Mouse (Mus musculus) adrenal gland, postnatal 36 days (tissue): Measurements from ENCODE around the gene Hcfc1. TPM values are rescaled to one million over a fixed set of nuclear protein-coding genes. Genes with fewer than 3 reads are reported as not detected.
A peak's percentile ranks its signal among the peaks of the same experiment; 100 is the strongest.

Source experiments
- DNase-seq, 2 experiments: peaks; one replicate each; pipeline ENCODE4 v3.0.0; 2021; ENCODE audit warnings: mixed read lengths in 1 of 2
- total RNA-seq, 2 experiments: library from RNA; stranded (reverse); gene quantifications; 2 replicates each; pipeline ENCODE4 v1.2.3; 2021

The Hcfc1 gene
- total RNA-seq, 2 experiments from 2014 or later, result 56.9 to 57.1 TPM

DNA sequence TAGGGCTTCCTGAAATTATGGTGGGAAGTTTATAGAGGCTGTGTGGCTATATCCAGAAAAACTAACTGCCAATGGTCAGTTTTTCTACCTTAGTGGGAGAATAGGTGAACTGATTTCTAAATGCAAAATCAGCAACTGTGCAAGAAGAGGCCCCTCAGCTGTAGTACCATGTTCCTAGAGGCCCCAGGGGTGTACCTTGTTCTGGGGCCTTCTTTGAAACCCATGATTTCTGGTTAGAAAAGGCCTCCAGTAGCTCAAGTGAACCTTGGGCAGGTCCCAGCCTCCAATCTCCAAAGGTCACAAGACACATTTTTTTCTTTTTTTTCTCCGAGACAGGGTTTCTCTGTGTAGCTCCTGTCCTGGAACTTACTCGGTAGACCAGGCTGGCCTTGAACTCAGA, 23.9 kb downstream of the Hcfc1 start:
- DNase-seq, result no peak

DNA sequence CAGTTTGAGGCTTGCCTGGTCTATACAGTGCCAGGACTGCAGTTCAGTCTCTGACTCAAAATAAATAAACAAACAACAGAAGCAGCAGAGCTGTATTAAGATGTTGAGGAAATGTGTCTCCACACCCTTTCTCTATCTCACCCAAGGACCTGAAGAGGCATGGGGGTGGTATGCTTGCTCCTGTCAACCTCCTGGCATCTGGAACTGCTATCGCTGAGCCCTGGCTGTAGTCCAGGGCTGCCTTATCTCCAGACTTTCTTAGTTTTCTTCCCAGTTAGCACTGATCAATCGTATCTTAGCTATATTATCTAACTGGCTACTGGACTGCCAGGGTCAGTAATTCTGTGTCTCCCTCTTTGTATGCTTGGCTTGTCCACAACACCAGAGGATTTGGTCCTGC, 24.3 kb downstream of the Hcfc1 start:
- no peak for DNase-seq

DNA sequence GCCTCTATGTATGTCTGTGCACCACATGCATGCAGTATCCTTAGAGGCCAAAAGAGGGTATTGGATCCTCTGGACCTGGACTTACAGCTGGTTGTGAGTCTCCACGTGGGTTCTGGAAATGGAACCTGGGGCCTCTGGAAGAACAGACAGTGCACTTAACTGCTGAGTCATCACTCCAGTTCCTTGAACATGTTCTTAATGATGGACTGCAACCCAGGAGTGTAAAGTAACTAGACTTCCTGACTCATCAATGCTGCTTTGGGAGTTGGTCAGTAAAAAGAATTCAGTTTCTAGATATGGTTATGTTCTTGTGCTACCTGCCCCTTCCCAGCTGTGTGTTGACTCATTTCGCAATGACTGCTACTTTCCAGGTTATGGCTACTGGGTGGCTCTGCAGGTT, 34.3 kb downstream of the Hcfc1 start:
- no peak for DNase-seq

DNA sequence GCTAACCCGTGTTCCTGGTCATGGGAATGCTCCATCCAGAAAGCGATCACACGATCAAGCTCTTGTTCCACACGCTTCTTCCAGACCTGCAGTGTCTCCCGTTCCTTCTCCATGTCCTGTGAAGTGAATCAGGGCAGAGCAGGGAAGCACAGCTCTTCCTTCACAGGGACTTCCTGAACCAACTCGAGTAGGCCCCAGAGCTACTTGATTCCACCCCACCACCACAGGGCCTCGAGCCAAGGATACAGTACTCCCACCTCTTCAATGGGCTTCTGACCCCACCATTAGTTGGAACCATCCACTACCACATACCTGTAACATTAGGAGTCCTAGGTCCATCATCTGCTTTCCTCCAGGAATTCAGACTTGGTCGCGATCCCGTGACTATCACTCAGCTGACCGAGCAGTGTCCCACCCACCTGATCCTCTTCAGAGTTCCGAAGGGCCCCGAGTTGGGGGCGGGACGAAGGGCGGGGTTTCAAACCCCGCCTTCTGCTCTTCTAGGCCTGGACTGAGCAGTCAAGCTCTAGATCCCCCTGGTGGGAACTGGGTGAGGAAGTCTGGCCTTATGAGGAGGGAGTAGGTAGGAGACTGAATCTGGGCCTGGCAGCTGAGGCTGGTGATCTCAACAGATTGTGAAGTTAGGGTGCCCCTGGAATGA, 35.6 kb downstream of the Hcfc1 start, which contains the start of gene Renbp:
Renbp (minus strand) TSS at position 449 of the 661 bp plus-strand sequence.
- DNase-seq, result peak; percentile 67 to 79

DNA sequence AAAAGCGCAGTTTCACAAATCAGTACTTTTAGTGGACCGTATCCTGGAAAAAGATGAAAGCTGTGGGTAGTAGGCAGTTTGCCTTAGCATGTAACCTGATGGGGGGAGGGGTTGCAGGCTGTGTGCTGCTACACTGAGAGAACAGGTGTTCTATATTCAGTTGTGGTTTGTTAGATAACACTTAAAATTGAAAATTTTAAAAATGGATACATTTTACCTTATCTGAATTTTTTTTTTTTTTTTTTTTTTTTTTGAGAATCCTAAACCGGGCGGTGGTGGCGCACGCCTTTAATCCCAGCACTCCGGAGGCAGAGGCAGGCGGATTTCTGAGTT, 43.6 kb downstream of the Hcfc1 start:
- DNase-seq, result no peak

DNA sequence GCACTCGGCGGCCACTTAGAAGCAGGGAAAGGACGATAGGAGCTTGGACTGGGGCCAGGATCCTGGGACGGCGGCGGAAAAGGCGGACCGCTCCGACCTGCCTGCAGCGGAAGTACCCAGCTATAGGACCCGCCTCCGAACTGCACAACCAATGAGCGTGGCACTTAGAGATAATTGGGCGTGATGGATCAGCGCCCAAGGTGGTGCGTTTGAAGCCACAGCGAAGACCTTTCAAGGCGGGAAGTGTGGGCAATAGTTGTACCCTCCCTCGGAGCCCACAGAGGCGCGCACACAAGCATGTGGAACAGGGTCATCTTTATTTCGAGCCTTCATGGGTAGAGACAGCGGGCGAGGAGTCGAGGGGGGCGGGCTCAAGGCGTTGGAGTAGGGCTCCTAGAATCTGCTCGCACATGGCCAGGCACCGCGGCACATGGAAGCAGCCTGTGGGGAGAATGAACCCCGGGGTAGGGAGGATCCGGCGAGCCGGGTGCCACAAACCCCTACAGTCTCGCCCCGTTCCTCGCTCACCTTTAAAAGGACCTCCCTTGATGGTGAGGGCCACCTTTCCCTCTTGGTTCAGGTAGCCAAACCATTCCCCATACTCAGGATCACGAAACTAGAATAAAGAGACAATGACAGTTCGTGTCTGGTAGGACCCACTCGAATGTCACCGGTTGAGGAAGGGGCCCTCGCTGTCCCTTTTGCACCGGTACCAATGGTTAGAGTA, 44.2 kb downstream of the Hcfc1 start, which contains the start of the genes Arhgap4 and Naa10:
Arhgap4 (minus strand) TSS at position 48 of the 727 bp plus-strand sequence.
Naa10 (minus strand) TSS at position 122 of the 727 bp plus-strand sequence.
- DNase-seq, result peak; percentile 92 to 93

DNA sequence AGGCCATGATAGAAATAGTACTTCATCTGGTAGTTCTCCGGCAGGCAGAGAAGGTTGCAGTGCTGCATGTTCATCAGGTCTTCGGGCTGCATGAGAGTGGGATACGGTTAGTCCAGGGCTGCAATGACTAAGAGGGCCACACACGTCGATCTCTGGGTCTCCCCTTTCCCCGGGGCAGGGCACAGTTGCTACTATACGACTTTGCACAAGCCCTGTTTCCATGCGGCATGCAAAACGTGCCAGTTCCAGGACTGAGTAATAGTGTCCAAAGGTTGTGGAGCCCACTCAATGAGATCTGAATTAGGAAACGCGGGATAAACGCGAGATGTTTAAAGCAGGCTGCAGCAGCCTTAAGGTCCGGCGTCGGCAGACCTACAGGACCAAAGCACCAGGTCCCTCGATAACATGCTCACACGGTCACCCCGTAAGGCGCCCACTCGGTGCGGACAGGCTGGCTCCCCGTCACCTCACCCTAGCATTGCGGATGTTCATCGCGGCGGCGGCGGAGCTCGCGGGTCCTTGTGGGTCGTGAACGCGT, 44.8 kb downstream of the Hcfc1 start:
- DNase-seq, result peak; percentile 10 to 16

DNA sequence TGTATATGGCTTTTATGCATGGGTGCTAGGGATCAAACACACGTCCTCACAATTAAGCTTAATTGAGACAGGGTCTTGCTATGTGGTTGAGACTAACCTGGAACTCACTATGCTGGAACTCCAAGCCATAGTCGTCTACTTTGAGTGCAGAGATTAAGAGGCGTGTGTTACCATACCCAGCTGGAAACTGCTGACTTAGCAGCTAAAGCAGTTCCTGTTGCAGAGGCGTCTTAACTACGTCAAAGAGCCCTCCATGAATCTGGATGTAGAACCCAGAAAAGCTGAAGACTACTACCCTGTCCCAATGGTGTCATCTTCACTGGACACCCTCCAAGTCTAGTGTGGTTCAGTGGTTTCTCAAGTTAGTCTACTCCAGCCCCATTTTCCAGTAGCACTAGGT, 47.5 kb downstream of the Hcfc1 start:
- no peak for DNase-seq

DNA sequence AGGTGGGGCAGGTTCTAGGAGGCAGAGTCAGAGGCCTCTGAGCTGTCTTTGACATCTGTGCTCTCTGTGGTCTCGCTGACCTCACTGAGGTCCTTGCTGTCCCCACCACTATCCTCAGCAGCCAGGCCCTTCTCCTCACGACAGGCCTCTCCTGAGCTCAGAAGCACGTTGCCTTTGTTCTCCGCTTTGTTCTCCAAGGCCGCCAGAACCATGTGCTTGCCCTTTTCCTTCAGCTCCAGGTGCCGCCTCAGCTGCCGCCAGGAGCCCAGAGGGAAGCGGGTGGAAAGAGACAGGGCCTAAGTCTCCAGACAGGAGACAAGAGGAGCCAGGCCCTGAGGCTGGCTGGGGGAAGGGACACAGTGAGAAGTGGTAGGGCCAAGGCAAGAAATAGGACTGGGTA, 49.2 kb downstream of the Hcfc1 start:
- peak; percentile 8 to 14 for DNase-seq

DNA sequence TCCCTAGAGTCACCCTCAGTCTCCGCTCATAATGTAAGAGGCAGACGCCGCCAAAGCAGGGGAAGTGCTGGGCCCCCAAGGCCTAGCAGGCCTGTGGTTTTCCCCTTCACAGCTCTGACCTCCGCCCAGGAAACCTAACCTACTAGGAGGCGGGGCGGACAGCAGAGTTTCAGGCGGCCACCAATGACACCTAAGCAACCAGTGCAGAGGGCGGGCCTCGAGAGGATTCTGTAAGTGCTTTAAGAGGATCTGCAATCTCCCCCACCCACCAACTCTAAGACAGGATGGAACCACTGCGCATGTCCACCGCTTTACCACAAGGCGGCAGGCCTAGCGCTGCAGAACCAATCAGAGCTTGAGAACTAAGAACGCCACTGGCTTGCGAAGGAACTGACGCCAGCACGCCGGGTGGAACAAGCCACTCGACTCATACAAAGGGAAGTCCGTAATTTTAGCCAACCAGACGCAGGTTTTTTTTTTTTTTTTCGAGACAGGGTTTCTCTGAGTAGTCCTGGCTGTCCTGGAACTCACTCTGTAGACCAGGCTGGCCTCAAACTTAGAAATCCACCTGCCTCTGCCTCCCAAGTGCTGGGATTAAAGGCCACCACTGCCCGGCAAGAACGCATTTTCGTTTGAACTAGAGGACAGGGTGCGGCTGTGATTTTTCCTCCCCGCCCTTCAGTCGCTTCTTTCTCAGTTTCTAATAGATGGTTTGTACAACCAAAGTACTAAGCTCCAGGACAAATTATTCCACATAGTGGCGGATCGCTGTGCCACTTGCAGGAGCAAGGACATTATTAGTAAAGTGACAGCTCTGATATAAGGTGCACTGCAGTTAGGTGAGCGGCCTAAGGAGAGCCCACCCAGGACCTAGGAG, 51.1 kb downstream of the Hcfc1 start:
- peak; percentile 90 for DNase-seq

DNA sequence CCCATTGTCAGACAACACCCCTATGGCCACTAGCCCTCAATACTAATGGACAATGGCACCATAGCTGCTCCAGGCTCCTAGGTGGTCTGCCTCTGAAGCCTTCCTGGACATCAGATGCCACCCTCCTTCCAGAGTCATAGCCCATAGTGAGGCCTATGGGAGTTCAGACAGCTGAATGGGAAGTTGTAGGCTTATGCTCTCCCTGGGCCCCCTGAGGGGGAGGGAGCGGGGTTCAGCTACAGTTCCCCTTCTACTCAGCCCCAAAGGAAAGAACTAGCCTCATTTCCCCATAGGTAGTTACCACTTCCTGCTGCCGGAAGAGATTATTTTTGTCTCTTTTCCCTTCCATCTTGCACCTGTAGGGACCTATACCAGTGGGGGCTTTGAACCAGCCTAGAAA, 54.6 kb downstream of the Hcfc1 start:
- no peak for DNase-seq

DNA sequence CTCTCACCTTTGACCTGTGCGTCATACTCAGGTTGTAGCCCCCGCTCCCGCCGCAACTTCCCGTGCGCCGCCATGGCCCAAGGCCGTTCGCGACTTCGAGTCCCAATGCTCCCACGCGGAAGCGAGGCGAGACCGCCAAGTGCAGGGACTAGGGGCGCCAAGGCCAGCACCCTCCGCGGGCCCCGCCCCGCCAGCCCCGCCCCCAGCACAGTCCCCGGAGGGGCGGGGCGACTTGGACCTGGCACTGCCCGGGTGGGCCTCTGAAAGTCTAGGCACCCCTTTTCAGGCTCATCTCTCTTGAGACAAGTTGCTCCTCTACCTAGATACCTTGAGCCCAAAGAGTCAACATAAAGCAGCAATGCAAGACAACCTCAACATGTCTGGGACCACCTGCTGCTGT, 55.0 kb downstream of the Hcfc1 start:
- DNase-seq, result peak; percentile 9 to 29

DNA sequence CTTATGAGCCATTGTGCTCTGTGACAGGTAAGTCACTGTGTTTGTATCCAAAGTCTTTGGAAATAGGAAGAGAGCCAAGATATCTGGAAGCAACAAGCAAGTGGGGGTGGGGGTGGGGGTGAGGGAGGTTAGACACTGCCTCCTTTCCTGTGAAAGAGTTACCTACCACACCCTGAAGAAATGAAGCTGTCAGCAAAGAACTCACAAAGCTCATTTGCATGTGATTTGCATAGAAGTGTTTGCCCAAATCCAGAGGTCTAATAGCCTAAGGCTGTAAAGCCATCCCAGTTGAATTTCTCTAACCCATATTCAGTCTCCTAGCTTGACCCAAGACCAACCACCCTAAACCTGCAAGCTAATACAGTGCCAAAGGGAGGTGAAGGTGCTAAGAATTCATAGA, 55.7 kb downstream of the Hcfc1 start:
- DNase-seq, result no peak

DNA sequence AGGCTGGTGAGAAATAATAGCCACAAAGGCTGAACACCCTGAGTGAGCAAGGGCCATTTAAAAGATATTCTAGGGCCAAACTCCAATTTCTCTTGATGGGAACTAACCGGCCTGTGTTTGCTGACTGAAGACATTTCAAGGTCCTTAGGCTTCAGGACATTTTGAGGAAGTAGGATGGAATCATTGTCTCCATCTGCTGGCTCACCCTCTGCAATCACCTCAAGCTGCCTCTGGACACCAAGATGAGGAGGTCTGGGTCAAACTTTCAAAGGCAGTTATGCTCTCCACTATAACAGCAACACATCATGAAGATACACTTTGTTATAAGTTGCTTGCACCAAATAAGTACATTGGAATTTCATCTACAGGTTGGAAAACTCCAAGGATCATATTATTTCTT, 56.1 kb downstream of the Hcfc1 start:
- no peak for DNase-seq

DNA sequence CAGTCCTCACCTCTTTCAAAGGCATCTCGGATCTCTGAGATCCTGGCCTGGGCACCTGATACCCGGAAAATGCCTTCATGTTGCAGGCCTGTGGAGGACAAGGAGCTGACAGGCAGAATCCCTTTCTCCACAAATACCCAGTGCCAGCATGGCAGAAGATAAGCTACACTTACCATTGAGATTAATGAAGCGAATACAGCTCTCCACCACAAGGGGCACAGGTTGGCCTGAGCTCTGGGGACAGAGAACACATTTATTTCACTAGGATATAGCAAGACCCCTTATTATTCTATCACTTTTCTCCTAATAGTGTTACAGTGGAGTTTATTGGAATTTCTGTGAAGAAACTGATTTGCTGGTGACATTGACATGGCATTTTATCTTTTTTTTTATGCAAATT, 68.2 kb downstream of the Hcfc1 start:
- DNase-seq, result no peak

DNA sequence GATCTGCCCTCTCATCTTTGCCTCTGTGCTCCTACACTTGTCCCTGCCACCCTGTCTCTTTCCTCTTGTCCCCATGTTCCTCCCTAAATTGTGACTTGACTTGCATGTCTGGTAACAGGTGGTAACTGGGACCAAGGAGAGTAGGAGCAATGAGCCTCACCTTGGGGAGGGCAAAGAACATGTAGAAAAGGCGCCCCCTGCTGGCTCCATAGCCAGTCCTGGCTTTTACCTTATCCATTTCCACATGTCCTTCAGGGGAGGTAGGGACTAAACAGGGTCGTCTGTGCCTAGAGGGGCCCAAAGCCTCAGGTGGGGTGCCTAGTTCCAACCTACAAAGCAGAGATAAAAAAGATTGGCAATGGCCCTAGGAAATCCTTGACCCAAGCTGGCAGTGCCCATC, 70.4 kb downstream of the Hcfc1 start, which contains the start of gene L1cam:
L1cam (minus strand) TSS at position 387 of the 400 bp plus-strand sequence.
- peak; percentile 61 to 70 for DNase-seq

DNA sequence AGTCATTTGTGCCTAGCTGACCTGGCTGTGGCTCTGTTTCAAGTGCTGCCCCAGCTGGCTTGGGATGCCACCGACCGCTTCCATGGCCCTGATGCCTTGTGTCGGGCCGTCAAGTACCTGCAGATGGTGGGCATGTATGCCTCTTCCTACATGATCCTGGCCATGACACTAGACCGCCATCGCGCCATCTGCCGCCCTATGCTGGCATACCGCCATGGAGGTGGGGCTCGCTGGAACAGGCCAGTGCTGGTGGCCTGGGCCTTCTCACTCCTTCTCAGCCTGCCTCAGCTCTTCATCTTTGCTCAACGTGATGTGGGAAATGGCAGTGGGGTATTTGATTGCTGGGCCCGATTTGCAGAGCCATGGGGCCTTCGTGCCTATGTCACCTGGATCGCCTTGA, 73.3 kb downstream of the Hcfc1 start:
- DNase-seq, result no peak

Other genes starting within 250 kb of the Hcfc1 start
- 10 to 100 TPM; 21.6 to 31.5 TPM for gene Abcd1, start 249.8 kb downstream of the Hcfc1 start, total RNA-seq
- gene Plxnb3, start 209.3 kb downstream of the Hcfc1 start, total RNA-seq, result under 1 TPM; 0.30 to 0.66 TPM
- under 1 TPM in 1 of 2 experiments, not detected in 1; 0.33 TPM for gene Srpk3, start 192.0 kb downstream of the Hcfc1 start, total RNA-seq
- 100 to 1,000 TPM; 412 to 482 TPM for gene Idh3g, start 179.5 kb downstream of the Hcfc1 start, total RNA-seq
- gene Ssr4, start 179.3 kb downstream of the Hcfc1 start, total RNA-seq, result 100 to 1,000 TPM; 161 to 166 TPM
- 1 to 10 TPM; 2.9 to 4.4 TPM for gene Pdzd4, start 141.4 kb downstream of the Hcfc1 start, total RNA-seq
- gene Avpr2, start 74.3 kb downstream of the Hcfc1 start, total RNA-seq, result not detected
- 10 to 100 TPM in 1 of 2 experiments, 1 to 10 TPM in 1; 9.8 to 10.0 TPM for gene L1cam, start 70.3 kb downstream of the Hcfc1 start, total RNA-seq
- 1 to 10 TPM; 2.9 to 3.0 TPM for gene Arhgap4, start 44.5 kb downstream of the Hcfc1 start, total RNA-seq
- gene Naa10, start 44.4 kb downstream of the Hcfc1 start, total RNA-seq, result 10 to 100 TPM; 76.0 to 85.1 TPM
- 10 to 100 TPM; 16.1 to 23.8 TPM for gene Renbp, start 35.5 kb downstream of the Hcfc1 start, total RNA-seq
- 100 to 1,000 TPM; 112 to 117 TPM for gene Irak1, start 57.6 kb upstream of the Hcfc1 start, total RNA-seq
- gene Opn1mw, start 161.1 kb upstream of the Hcfc1 start, total RNA-seq, result not detected
- 10 to 100 TPM; 35.1 to 38.4 TPM for gene Mecp2, start 169.0 kb upstream of the Hcfc1 start, total RNA-seq
- not detected for gene Tex28, start 201.5 kb upstream of the Hcfc1 start, total RNA-seq
- gene Tktl1, start 210.9 kb upstream of the Hcfc1 start, total RNA-seq, result not detected